Mouse (Mus musculus) MEL (cell line): ENCODE data around the gene Cep112. TPM values are rescaled to one million over a fixed set of nuclear protein-coding genes. Genes with fewer than 3 reads are reported as not detected.

Source experiments
- DNase-seq: peaks from one replicate; pipeline ENCODE4 v3.0.0; 2011; ENCODE audit warnings: low read depth, low spot score
- H3K27ac ChIP-seq: 2 replicates; pipeline ENCODE4 v1.5.1; 2012; ENCODE audit warnings: low read depth, mild to moderate bottlenecking, control low read depth, low read length, moderate library complexity; ENCODE audit not compliant: control insufficient read depth
- H3K27me3 ChIP-seq, 2 experiments: fragments of 150-350 bp in 1 of 2; sonication (generic) in 1 of 2; 2 replicates each; pipeline ENCODE4 v1.6.1; 2012; ENCODE audit warnings: low read length in 2 of 2, mild to moderate bottlenecking in 2 of 2, improper control_type of control experiment in 1 of 2, moderate library complexity in 1 of 2; ENCODE audit not compliant: insufficient read depth in 2 of 2, control insufficient read depth in 1 of 2
- H3K36me3 ChIP-seq, 2 experiments: 2 replicates each; pipeline ENCODE4 v1.6.1; 2012 to 2014; ENCODE audit warnings: low read length in 2 of 2, improper control_type of control experiment in 1 of 2, inconsistent platforms in 1 of 2, mild to moderate bottlenecking in 1 of 2; ENCODE audit not compliant: insufficient read depth in 2 of 2, control insufficient read depth in 1 of 2
- H3K4me1 ChIP-seq, 2 experiments: fragments of 150-350 bp in 1 of 2; sonication (generic) in 1 of 2; 2 replicates each; pipeline ENCODE4 v1.6.1; 2012; ENCODE audit warnings: low read length in 2 of 2, improper control_type of control experiment in 1 of 2, mild to moderate bottlenecking in 1 of 2; ENCODE audit not compliant: insufficient read depth in 2 of 2, control insufficient read depth in 1 of 2
- H3K4me3 ChIP-seq, 2 experiments: fragments of 150-350 bp in 1 of 2; sonication (generic) in 1 of 2; 2 replicates each; pipeline ENCODE4 v1.5.1; 2012; ENCODE audit warnings: low read depth in 2 of 2, low read length in 2 of 2, mild to moderate bottlenecking in 2 of 2, moderate library complexity in 2 of 2, control low read depth in 1 of 2, improper control_type of control experiment in 1 of 2; ENCODE audit not compliant: control insufficient read depth in 1 of 2, insufficient read depth in 1 of 2
- H3K79me2 ChIP-seq: 2 replicates; pipeline ENCODE4 v1.6.1; 2012; ENCODE audit warnings: mild to moderate bottlenecking, low read length, moderate library complexity; ENCODE audit not compliant: control insufficient read depth, poor library complexity, insufficient read depth
- H3K9ac ChIP-seq: 2 replicates; pipeline ENCODE4 v1.6.1; 2012; ENCODE audit warnings: low read depth, mild to moderate bottlenecking, control low read depth, low read length, moderate library complexity; ENCODE audit not compliant: control insufficient read depth, poor library complexity, severe bottlenecking
- H3K9me3 ChIP-seq: fragments of 150-350 bp; sonication (generic); replicated peaks from 2 replicates; pipeline ENCODE4 v1.6.1; 2012; ENCODE audit warnings: mild to moderate bottlenecking, low read length, improper control_type of control experiment, moderate library complexity; ENCODE audit not compliant: insufficient read depth
- BHLHE40 ChIP-seq: IDR thresholded peaks from 2 replicates; pipeline ENCODE4 v1.6.1; 2012; ENCODE audit warnings: low read depth, mild to moderate bottlenecking, inconsistent platforms, low read length, improper control_type of control experiment, borderline replicate concordance
- CHD2 ChIP-seq: IDR thresholded peaks from 2 replicates; pipeline ENCODE4 v1.6.1; 2011; ENCODE audit warnings: low read length, improper control_type of control experiment
- EP300 ChIP-seq, 2 experiments: IDR thresholded peaks; 2 replicates each; pipeline ENCODE4 v1.6.1; 2011; ENCODE audit warnings: improper control_type of control experiment in 2 of 2, low read length in 2 of 2, low read depth in 1 of 2, mild to moderate bottlenecking in 1 of 2
- GABPA ChIP-seq: IDR thresholded peaks from 2 replicates; pipeline ENCODE4 v1.6.1; 2012; ENCODE audit warnings: low read depth, mild to moderate bottlenecking, inconsistent platforms, low read length, improper control_type of control experiment, moderate library complexity
- GATA1 ChIP-seq: IDR thresholded peaks from 2 replicates; pipeline ENCODE4 v1.6.1; 2011; ENCODE audit warnings: low read depth, low read length, improper control_type of control experiment
- HCFC1 ChIP-seq: IDR thresholded peaks from 2 replicates; pipeline ENCODE4 v1.6.1; 2012; ENCODE audit warnings: low read depth, mild to moderate bottlenecking, inconsistent platforms, low read length, improper control_type of control experiment, moderate library complexity
- KAT2A ChIP-seq: conservative IDR thresholded peaks from 2 replicates; pipeline ENCODE4 v1.6.1; 2012; ENCODE audit warnings: low read depth, low read length, improper control_type of control experiment, inconsistent platforms
- MAZ ChIP-seq: IDR thresholded peaks from 2 replicates; pipeline ENCODE4 v1.6.1; 2012; ENCODE audit warnings: low read depth, mild to moderate bottlenecking, inconsistent platforms, low read length, improper control_type of control experiment
- MEF2A ChIP-seq: IDR thresholded peaks from 2 replicates; pipeline ENCODE4 v1.6.1; 2014; ENCODE audit warnings: low read depth, mild to moderate bottlenecking, inconsistent platforms, low read length, improper control_type of control experiment; ENCODE audit not compliant: poor library complexity, insufficient replicate concordance, severe bottlenecking; ENCODE audit errors: extremely low read depth
- MYC ChIP-seq: IDR thresholded peaks from 2 replicates; pipeline ENCODE4 v1.6.1; 2011; ENCODE audit warnings: low read depth, mild to moderate bottlenecking, low read length, improper control_type of control experiment, moderate library complexity
- NRF1 ChIP-seq: IDR thresholded peaks from 2 replicates; pipeline ENCODE4 v1.6.1; 2014; ENCODE audit warnings: low read depth, mild to moderate bottlenecking, inconsistent platforms, low read length, improper control_type of control experiment, moderate library complexity; ENCODE audit not compliant: poor library complexity, insufficient read depth, severe bottlenecking
- POLR2AphosphoS2 ChIP-seq: IDR thresholded peaks from 2 replicates; pipeline ENCODE4 v1.6.1; 2011; ENCODE audit warnings: low read length, improper control_type of control experiment
- POLR2AphosphoS5 ChIP-seq: IDR thresholded peaks from 2 replicates; pipeline ENCODE4 v1.6.1; 2012; ENCODE audit warnings: low read depth, borderline replicate concordance, mild to moderate bottlenecking, inconsistent platforms, low read length, moderate library complexity, mixed read lengths
- RCOR1 ChIP-seq: IDR thresholded peaks from 2 replicates; pipeline ENCODE4 v1.6.1; 2012; ENCODE audit warnings: low read depth, mild to moderate bottlenecking, inconsistent platforms, low read length, improper control_type of control experiment
- SMC3 ChIP-seq: IDR thresholded peaks from 2 replicates; pipeline ENCODE4 v1.6.1; 2011; ENCODE audit warnings: low read depth, low read length, improper control_type of control experiment
- TAL1 ChIP-seq: IDR thresholded peaks from 2 replicates; pipeline ENCODE4 v1.6.1; 2012; ENCODE audit warnings: mild to moderate bottlenecking, inconsistent platforms, low read length, moderate library complexity, mixed read lengths
- TBP ChIP-seq: IDR thresholded peaks from 2 replicates; pipeline ENCODE4 v1.8.0; 2011; ENCODE audit warnings: low read depth, low read length, improper control_type of control experiment
- TCF12 ChIP-seq: IDR thresholded peaks from 2 replicates; pipeline ENCODE4 v1.6.1; 2014; ENCODE audit warnings: low read depth, mild to moderate bottlenecking, inconsistent platforms, low read length, improper control_type of control experiment, moderate library complexity
- UBTF ChIP-seq: IDR thresholded peaks from 2 replicates; pipeline ENCODE4 v1.6.1; 2012; ENCODE audit warnings: low read depth, mild to moderate bottlenecking, inconsistent platforms, low read length, improper control_type of control experiment, moderate library complexity, borderline replicate concordance; ENCODE audit not compliant: insufficient read depth
- USF2 ChIP-seq, 2 experiments: IDR thresholded peaks; 2 replicates each; pipeline ENCODE4 v1.6.1; 2011 to 2012; ENCODE audit warnings: improper control_type of control experiment in 2 of 2, low read length in 2 of 2, borderline replicate concordance in 1 of 2, inconsistent platforms in 1 of 2, low read depth in 1 of 2, mild to moderate bottlenecking in 1 of 2; ENCODE audit not compliant: insufficient read depth in 1 of 2
- ZKSCAN1 ChIP-seq: IDR thresholded peaks from 2 replicates; pipeline ENCODE4 v1.6.1; 2012; ENCODE audit warnings: low read depth, mild to moderate bottlenecking, inconsistent platforms, low read length, improper control_type of control experiment, moderate library complexity
- polyA plus RNA-seq, 2 experiments: library from polyadenylated mRNA; stranded (reverse) in 1 of 2; unstranded in 1 of 2; fragments of >175 nt in 1 of 2; fragments of >200 nt in 1 of 2; gene quantifications; 2 replicates each; pipeline versions ENCODE4 v1.2.1 to v1.2.4; 2012; ENCODE audit warnings: low replicate concordance in 2 of 2, low read depth in 1 of 2; ENCODE audit not compliant: insufficient read length in 2 of 2, insufficient read depth in 1 of 2, missing spikeins in 1 of 2
- total RNA-seq: library from RNA; depleted of rRNA; stranded (reverse); fragments of 300-350 nt; gene quantifications from 2 replicates; pipeline ENCODE4 v1.2.3, GENCODE M21; 2012

The Cep112 gene
- total and polyA plus RNA-seq, 3 experiments = 1.3 TPM; not detected in 2

DNA sequence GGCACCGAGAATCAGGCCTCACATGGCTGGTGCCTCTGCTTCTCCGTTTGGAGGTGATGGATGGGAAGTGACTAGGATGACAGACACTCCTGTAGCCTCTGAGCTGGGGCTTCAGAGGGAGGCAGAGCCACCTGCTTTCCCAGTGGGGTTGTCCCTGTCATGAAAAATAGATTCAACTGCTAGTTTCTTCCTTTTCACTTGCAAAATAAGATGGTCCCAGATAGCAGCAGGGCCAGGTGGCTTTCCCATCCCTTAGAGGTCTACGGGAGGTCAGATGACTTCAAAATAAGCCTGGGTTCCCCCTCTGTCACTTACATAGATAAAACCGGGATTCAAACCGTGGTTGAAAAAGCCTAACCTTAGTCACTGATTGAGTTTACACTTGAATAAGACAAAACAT, 452.5 kb downstream of the Cep112 start:
- H3K27me3 ChIP-seq = no peaks in the 10 kb centered on the region
- H3K9me3 ChIP-seq = no peaks in the 10 kb centered on the region
- no peak for DNase-seq

DNA sequence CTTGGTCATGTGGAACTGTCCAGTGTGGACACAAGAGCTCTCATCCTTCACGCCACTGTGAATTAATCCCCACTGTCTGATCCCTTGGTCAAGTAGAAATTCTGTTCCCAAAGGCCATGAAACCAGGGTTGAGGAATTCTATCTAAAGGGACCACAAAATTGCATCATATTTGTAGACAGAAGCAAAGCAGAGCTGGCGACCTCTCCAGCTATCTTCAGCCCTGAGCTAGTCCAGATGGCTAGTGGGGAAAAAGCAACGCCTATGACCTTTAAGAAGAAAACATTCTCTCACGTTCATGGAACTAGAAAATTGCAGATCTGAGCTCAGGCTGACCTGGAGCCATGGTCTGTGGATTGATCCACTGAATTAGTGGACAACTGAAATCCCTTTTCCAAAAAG, 455.6 kb downstream of the Cep112 start:
- H3K4me1 ChIP-seq = no peaks in the 10 kb centered on the region
- no peak overlapping the region for H3K9ac ChIP-seq
- TF ChIP-seq TBP (no peak), TAL1 (no peak), POLR2AphosphoS2 (no peak), RCOR1 (no peak), KAT2A (no peak), POLR2AphosphoS5 (no peak), HCFC1 (no peak), NRF1 (no peak), UBTF (no peak), ZKSCAN1 (no peak), TCF12 (no peak)
- no peaks in the 10 kb centered on the region for H3K9me3 ChIP-seq
- no peak for DNase-seq
- H3K4me3 ChIP-seq = no peak overlapping the region
- H3K36me3 ChIP-seq = no peaks in the 10 kb centered on the region
- H3K27ac ChIP-seq = no peak overlapping the region
- H3K27me3 ChIP-seq = no peaks in the 10 kb centered on the region
- no peaks in the 10 kb centered on the region for H3K79me2 ChIP-seq

More for the DNA sequence above, 452.5 kb downstream of the Cep112 start:
- no peaks in the 10 kb centered on the region for H3K4me1 ChIP-seq
- H3K36me3 ChIP-seq = no peaks in the 10 kb centered on the region
- no peak overlapping the region for H3K27ac ChIP-seq
- no peaks in the 10 kb centered on the region for H3K79me2 ChIP-seq
- no peak overlapping the region for H3K9ac ChIP-seq
- TF ChIP-seq MAZ = no peak
- TF ChIP-seq SMC3 = no peak
- TF ChIP-seq CHD2 = no peak
- TF ChIP-seq HCFC1 = no peak
- TF ChIP-seq GATA1 = no peak
- no peak for TF ChIP-seq USF2 (IDR thresholded peaks at IDR 0.05; ENCODE audit: borderline replicate concordance in 1 of 2, insufficient read depth in 1 of 2, low read depth in 1 of 2, low read length in 2 of 2)
- no peak for TF ChIP-seq MYC
- no peak for TF ChIP-seq GABPA
- TF ChIP-seq EP300 (IDR thresholded peaks at IDR 0.05; ENCODE audit: low read depth in 1 of 2, low read length in 2 of 2) = no peak
- TF ChIP-seq POLR2AphosphoS5 = no peak
- no peak for TF ChIP-seq MEF2A
- no peak for TF ChIP-seq BHLHE40
- H3K4me3 ChIP-seq = no peak overlapping the region
